Mouse (Mus musculus): ENCODE measurements around the gene Vav2. TPM values are rescaled to one million over a fixed set of nuclear protein-coding genes. Genes with fewer than 3 reads are reported as not detected.

Gene Vav2
- polyA plus RNA-seq, 1 experiment from 2014 or later = 29.9 TPM

GRCm38 (mm10) chr2:27437876-27438275 lies 11.0 kb upstream of the Vav2 start:
- Histone ChIP-seq H3K27ac (no peak overlapping the region), H3K4me3 (no peak overlapping the region), H3K9me3 (no peaks in the 10 kb centered on the region), H3K4me1 (peaks cover 3% of the 10 kb centered on the region), H3K36me3 (no peaks in the 10 kb centered on the region), H3K9ac (no peak overlapping the region), H3K27me3 (replicated peaks) (no peaks in the 10 kb centered on the region), H3K4me2 (replicated peaks) (no peak overlapping the region)
- WGBS = 71% methylated on average over 1 of the region's 1 CpGs
- ATAC-seq (ENCODE audit: low FRiP score, low read depth) = no peak

- no peaks in the 10 kb centered on the region for H3K27me3 ChIP-seq (replicated peaks)
- H3K4me2 ChIP-seq (replicated peaks) = no peak overlapping the region
- no peak for ATAC-seq (ENCODE audit: low FRiP score, low read depth)
- H3K9ac ChIP-seq = no peak overlapping the region
- no peaks in the 10 kb centered on the region for H3K9me3 ChIP-seq
- H3K36me3 ChIP-seq = no peaks in the 10 kb centered on the region
- WGBS = 89% methylated on average over 2 of the region's 2 CpGs
- H3K4me1 ChIP-seq = peaks cover 5% of the 10 kb centered on the region
- no peak overlapping the region for H3K4me3 ChIP-seq
- no peak overlapping the region for H3K27ac ChIP-seq
Measured at GRCm38 (mm10) chr2:27432599-27432998, 5.8 kb upstream of the Vav2 start.

GRCm38 (mm10) chr2:27430621-27431020 lies 3.8 kb upstream of the Vav2 start:
- no peak for ATAC-seq (ENCODE audit: low FRiP score, low read depth)
- 95% methylated on average over 7 of the region's 7 CpGs for WGBS
- H3K9me3 ChIP-seq = no peaks in the 10 kb centered on the region
- no peak overlapping the region for H3K4me3 ChIP-seq
- no peaks in the 10 kb centered on the region for H3K36me3 ChIP-seq
- H3K27me3 ChIP-seq (replicated peaks) = no peaks in the 10 kb centered on the region
- no peak overlapping the region for H3K9ac ChIP-seq
- H3K4me1 ChIP-seq = peaks cover 11% of the 10 kb centered on the region
- H3K27ac ChIP-seq = no peak overlapping the region
- H3K4me2 ChIP-seq (replicated peaks) = no peak overlapping the region

- no peaks in the 10 kb centered on the region for H3K9me3 ChIP-seq
- H3K27ac ChIP-seq = no peak overlapping the region
- no peaks in the 10 kb centered on the region for H3K27me3 ChIP-seq (replicated peaks)
- WGBS = 0% methylated on average over 4 of the region's 4 CpGs
- peaks cover 36% of the 10 kb centered on the region for H3K4me1 ChIP-seq
- peak overlapping the region; percentile 98; the same call in 1 of the 2 replicates for H3K4me2 ChIP-seq (replicated peaks)
- no peaks in the 10 kb centered on the region for H3K36me3 ChIP-seq
- no peak overlapping the region for H3K4me3 ChIP-seq
- H3K9ac ChIP-seq = no peak overlapping the region
- 0 out of 2 replicates have a peak, but pooled peaks have one; percentile 19 for ATAC-seq (ENCODE audit: low FRiP score, low read depth)
Measured at GRCm38 (mm10) chr2:27428071-27428470, 1.2 kb upstream of the Vav2 start.

- Histone ChIP-seq H3K4me3 (peak overlapping the region; percentile 97), H3K4me1 (peaks cover 52% of the 10 kb centered on the region), H3K27ac (peak overlapping the region; percentile 86), H3K27me3 (replicated peaks) (no peaks in the 10 kb centered on the region), H3K4me2 (replicated peaks) (peak overlapping the region; percentile 98), H3K36me3 (no peaks in the 10 kb centered on the region), H3K9ac (peak overlapping the region; percentile 95), H3K9me3 (no peaks in the 10 kb centered on the region)
- peak; percentile 29 for ATAC-seq (ENCODE audit: low FRiP score, low read depth)
- WGBS = under 1% methylated on average over 63 of the region's 64 CpGs
Measured at GRCm38 (mm10) chr2:27426406-27426854, 403 bp downstream of the Vav2 start.

- H3K4me1 ChIP-seq = peaks cover 58% of the 10 kb centered on the region
- H3K36me3 ChIP-seq = no peaks in the 10 kb centered on the region
- peak; percentile 22; the same call in 1 of the 2 replicates for ATAC-seq (ENCODE audit: low FRiP score, low read depth)
- peak overlapping the region; percentile 98 for H3K4me2 ChIP-seq (replicated peaks)
- H3K27me3 ChIP-seq (replicated peaks) = no peaks in the 10 kb centered on the region
- peak overlapping the region; percentile 97 for H3K4me3 ChIP-seq
- peak overlapping the region; percentile 95 for H3K9ac ChIP-seq
- H3K9me3 ChIP-seq = no peaks in the 10 kb centered on the region
- WGBS = under 1% methylated on average over 60 of the region's 60 CpGs
- H3K27ac ChIP-seq = peak overlapping the region; percentile 43; the same call in 1 of the 2 replicates
Measured at GRCm38 (mm10) chr2:27425751-27426405, 955 bp downstream of the Vav2 start.

- no peaks in the 10 kb centered on the region for H3K9me3 ChIP-seq
- peak overlapping the region; percentile 43; the same call in 1 of the 2 replicates for H3K27ac ChIP-seq
- H3K4me1 ChIP-seq = peaks cover 61% of the 10 kb centered on the region
- H3K27me3 ChIP-seq (replicated peaks) = no peaks in the 10 kb centered on the region
- peak overlapping the region; percentile 98 for H3K4me2 ChIP-seq (replicated peaks)
- H3K36me3 ChIP-seq = 0 out of 2 replicates have a peak, but pooled peaks cover 3% of the 10 kb centered on the region
- WGBS = under 1% methylated on average over 20 of the region's 20 CpGs
- ATAC-seq (ENCODE audit: low FRiP score, low read depth) = 0 out of 2 replicates have a peak, but pooled peaks have one; percentile 7
- H3K4me3 ChIP-seq = peak overlapping the region; percentile 97
- peak overlapping the region; percentile 95 for H3K9ac ChIP-seq
Measured at GRCm38 (mm10) chr2:27425161-27425611, 1.6 kb downstream of the Vav2 start.

GRCm38 (mm10) chr2:27423596-27423995 lies 3.2 kb downstream of the Vav2 start:
- WGBS = 52% methylated on average over 7 of the region's 7 CpGs

GRCm38 (mm10) chr2:27421293-27422068 lies 5.4 kb downstream of the Vav2 start:
- no peak for ATAC-seq (ENCODE audit: low FRiP score, low read depth)
- Histone ChIP-seq H3K36me3 (0 out of 2 replicates have a peak, but pooled peaks cover 3% of the 10 kb centered on the region), H3K4me3 (no peak overlapping the region), H3K27ac (no peak overlapping the region), H3K9me3 (no peaks in the 10 kb centered on the region), H3K9ac (no peak overlapping the region), H3K27me3 (replicated peaks) (no peaks in the 10 kb centered on the region), H3K4me2 (replicated peaks) (no peak overlapping the region; the same call in 1 of the 2 replicates), H3K4me1 (peaks cover 87% of the 10 kb centered on the region)
- WGBS = 72% methylated on average over 20 of the region's 20 CpGs

More at GRCm38 (mm10) chr2:27423596-27423995, 3.2 kb downstream of the Vav2 start:
- peak overlapping the region; percentile 29; the same call in 1 of the 2 replicates for H3K4me3 ChIP-seq
- no peak overlapping the region for H3K27ac ChIP-seq
- 0 out of 2 replicates have a peak, but pooled peaks cover 3% of the 10 kb centered on the region for H3K36me3 ChIP-seq
- H3K9me3 ChIP-seq = no peaks in the 10 kb centered on the region
- H3K4me2 ChIP-seq (replicated peaks) = peak overlapping the region; percentile 98
- H3K9ac ChIP-seq = peak overlapping the region; percentile 54; the same call in 1 of the 2 replicates
- no peaks in the 10 kb centered on the region for H3K27me3 ChIP-seq (replicated peaks)
- no peak for ATAC-seq (ENCODE audit: low FRiP score, low read depth)
- H3K4me1 ChIP-seq = peaks cover 77% of the 10 kb centered on the region

- no peak overlapping the region for H3K4me2 ChIP-seq (replicated peaks)
- H3K9me3 ChIP-seq = no peaks in the 10 kb centered on the region
- H3K36me3 ChIP-seq = 0 out of 2 replicates have a peak, but pooled peaks cover 3% of the 10 kb centered on the region
- ATAC-seq (ENCODE audit: low FRiP score, low read depth) = no peak
- no peak overlapping the region for H3K9ac ChIP-seq
- no peak overlapping the region for H3K27ac ChIP-seq
- 46% methylated on average over 6 of the region's 6 CpGs for WGBS
- H3K4me1 ChIP-seq = peaks cover 96% of the 10 kb centered on the region
- H3K4me3 ChIP-seq = no peak overlapping the region
- H3K27me3 ChIP-seq (replicated peaks) = no peaks in the 10 kb centered on the region
Measured at GRCm38 (mm10) chr2:27418577-27419070, 8.2 kb downstream of the Vav2 start.

GRCm38 (mm10) chr2:27417648-27418153 lies 9.1 kb downstream of the Vav2 start:
- ATAC-seq (ENCODE audit: low FRiP score, low read depth) = no peak
- Histone ChIP-seq H3K4me2 (replicated peaks) (no peak overlapping the region), H3K27me3 (replicated peaks) (no peaks in the 10 kb centered on the region), H3K4me1 (peaks cover 93% of the 10 kb centered on the region), H3K4me3 (no peak overlapping the region), H3K36me3 (0 out of 2 replicates have a peak, but pooled peaks cover 3% of the 10 kb centered on the region), H3K9me3 (no peaks in the 10 kb centered on the region), H3K27ac (no peak overlapping the region), H3K9ac (no peak overlapping the region)
- 52% methylated on average over 5 of the region's 5 CpGs for WGBS
